Mouse (Mus musculus) testis, adult 10 weeks (tissue): ENCODE results near the gene Odf2. TPM values are rescaled to one million over a fixed set of nuclear protein-coding genes. Genes with fewer than 3 reads are reported as not detected.

Experiments used
- polyA plus RNA-seq: library from polyadenylated mRNA; stranded (reverse); fragments of 350-450 nt; fragmentation: Illumina TruSeq; extraction: RNeasy Lipid Tissue Mini Kit (QIAGEN cat#74804); gene quantifications from one replicate; pipeline ENCODE4 v1.2.3, GENCODE M21; 2014; ENCODE audit warnings: low read depth, low replicate concordance

The Odf2 gene
- 961 TPM for polyA plus RNA-seq

GRCm38 (mm10) chr2:29889066-29889944 is at the start of gene Odf2:
TSS of gene Odf2 (plus strand) at chr2:29889221.

GRCm38 (mm10) chr2:29868949-29869645 is 19.9 kb upstream of the Odf2 start, which contains the start of gene Cercam:
TSS of gene Cercam (plus strand) at chr2:29869164.

GRCm38 (mm10) chr2:29934906-29935599 is 46.0 kb downstream of the Odf2 start, which contains the start of gene Gle1:
TSS of gene Gle1 (plus strand) at chr2:29935426.

GRCm38 (mm10) chr2:29965250-29965843 is 76.3 kb downstream of the Odf2 start, which contains the start of gene Sptan1:
TSS of gene Sptan1 (plus strand) at chr2:29965560.

Other genes starting within 250 kb of the Odf2 start
- not detected for gene Gm13420, start 137.5 kb upstream of the Odf2 start, polyA plus RNA-seq
- gene Gm13547, start 129.9 kb upstream of the Odf2 start, polyA plus RNA-seq, result 10.7 TPM
- gene Coq4, start 101.7 kb upstream of the Odf2 start, polyA plus RNA-seq, result 18.5 TPM
- gene Trub2, start 100.7 kb upstream of the Odf2 start, polyA plus RNA-seq, result 5.0 TPM
- 0.36 TPM for gene Slc27a4, start 86.6 kb upstream of the Odf2 start, polyA plus RNA-seq
- gene Urm1, start 69.1 kb upstream of the Odf2 start, polyA plus RNA-seq, result 5.2 TPM
- 1.3 TPM for gene Cercam, start 20.1 kb upstream of the Odf2 start, polyA plus RNA-seq
- 22.6 TPM for gene Gle1, start 46.2 kb downstream of the Odf2 start, polyA plus RNA-seq
- 52.6 TPM for gene Sptan1, start 76.3 kb downstream of the Odf2 start, polyA plus RNA-seq
- gene Wdr34, start 159.7 kb downstream of the Odf2 start, polyA plus RNA-seq, result 3.7 TPM
- 223 TPM for gene Set, start 168.2 kb downstream of the Odf2 start, polyA plus RNA-seq
- 0.27 TPM for gene Pkn3, start 188.5 kb downstream of the Odf2 start, polyA plus RNA-seq
- 6.2 TPM for gene Zdhhc12, start 204.4 kb downstream of the Odf2 start, polyA plus RNA-seq
- 3.9 TPM for gene Zer1, start 235.4 kb downstream of the Odf2 start, polyA plus RNA-seq
- 7.8 TPM for gene Tbc1d13, start 244.5 kb downstream of the Odf2 start, polyA plus RNA-seq